Mouse (Mus musculus) erythroblast, embryonic 14.5 days (primary cell): ENCODE measurements around the gene Fblim1. TPM values are rescaled to one million over a fixed set of nuclear protein-coding genes. Genes with fewer than 3 reads are reported as not detected.
A peak's percentile ranks its signal among the peaks of the same experiment; 100 is the strongest.

Experiments used
- H3K27me3 ChIP-seq: 2 replicates; pipeline ENCODE4 v1.6.1; 2012; ENCODE audit warnings: inconsistent platforms; ENCODE audit not compliant: control insufficient read depth
- H3K36me3 ChIP-seq: 2 replicates; pipeline ENCODE4 v1.6.1; 2012; ENCODE audit warnings: mild to moderate bottlenecking, inconsistent platforms; ENCODE audit not compliant: control insufficient read depth
- H3K4me1 ChIP-seq: 2 replicates; pipeline ENCODE4 v1.6.1; 2012; ENCODE audit warnings: inconsistent platforms; ENCODE audit not compliant: control insufficient read depth
- H3K4me3 ChIP-seq: replicated peaks from 2 replicates; pipeline ENCODE3; 2012; ENCODE audit warnings: moderate library complexity, mild to moderate bottlenecking, inconsistent platforms
- H3K9me3 ChIP-seq: 2 replicates; pipeline ENCODE4 v1.6.1; 2012; ENCODE audit warnings: low read length, inconsistent platforms, mixed read lengths; ENCODE audit not compliant: control insufficient read depth
- GATA1 ChIP-seq: IDR thresholded peaks from 2 replicates; pipeline ENCODE4 v1.6.1; 2012; ENCODE audit warnings: low read length, inconsistent platforms, mixed read lengths
- TAL1 ChIP-seq: IDR thresholded peaks from 3 replicates; pipeline ENCODE4 v1.6.1; 2012; ENCODE audit warnings: low read length, inconsistent platforms, mixed read lengths
- polyA plus RNA-seq: library from polyadenylated mRNA; stranded (reverse); fragments of >175 nt; gene quantifications from 2 replicates; pipeline ENCODE4 v1.2.3, GENCODE M21; 2012

Gene Fblim1
- polyA plus RNA-seq, 1 experiment, result 0.02 TPM

GRCm38 (mm10) chr4:141604493-141604892 is 1.4 kb downstream of the Fblim1 start:
- Histone ChIP-seq H3K9me3 (peaks cover 2% of the 10 kb centered on the region; the same call in 1 of the 2 replicates), H3K4me3 (no peak overlapping the region), H3K36me3 (no peaks in the 10 kb centered on the region), H3K4me1 (no peaks in the 10 kb centered on the region), H3K27me3 (peaks cover 22% of the 10 kb centered on the region)
- no peak for TF ChIP-seq TAL1
- TF ChIP-seq GATA1, result no peak

GRCm38 (mm10) chr4:141603921-141604320 is 2.0 kb downstream of the Fblim1 start:
- no peaks in the 10 kb centered on the region for H3K36me3 ChIP-seq
- H3K4me3 ChIP-seq, result no peak overlapping the region
- peaks cover 2% of the 10 kb centered on the region; the same call in 1 of the 2 replicates for H3K9me3 ChIP-seq
- peaks cover 28% of the 10 kb centered on the region for H3K27me3 ChIP-seq
- H3K4me1 ChIP-seq, result no peaks in the 10 kb centered on the region
- TF ChIP-seq TAL1 (no peak), GATA1 (no peak)

- Histone ChIP-seq H3K4me1 (no peaks in the 10 kb centered on the region), H3K27me3 (peaks cover 40% of the 10 kb centered on the region), H3K36me3 (no peaks in the 10 kb centered on the region), H3K9me3 (peaks cover 2% of the 10 kb centered on the region; the same call in 1 of the 2 replicates), H3K4me3 (no peak overlapping the region)
- TF ChIP-seq TAL1 (no peak), GATA1 (no peak)
These were observed 3.2 kb downstream of the Fblim1 start for GRCm38 (mm10) chr4:141602523-141603223.

- Histone ChIP-seq H3K4me1 (no peaks in the 10 kb centered on the region), H3K27me3 (peaks cover 52% of the 10 kb centered on the region), H3K9me3 (no peaks in the 10 kb centered on the region)
These were observed 4.6 kb downstream of the Fblim1 start for GRCm38 (mm10) chr4:141601148-141601862.

GRCm38 (mm10) chr4:141600364-141600763 is 5.5 kb downstream of the Fblim1 start:
- Histone ChIP-seq H3K27me3 (peaks cover 54% of the 10 kb centered on the region), H3K4me3 (no peak overlapping the region), H3K9me3 (no peaks in the 10 kb centered on the region), H3K36me3 (no peaks in the 10 kb centered on the region), H3K4me1 (no peaks in the 10 kb centered on the region)
- TF ChIP-seq GATA1, result no peak
- TF ChIP-seq TAL1, result no peak

More at GRCm38 (mm10) chr4:141601148-141601862, 4.6 kb downstream of the Fblim1 start:
- no peak for TF ChIP-seq TAL1
- TF ChIP-seq GATA1, result no peak
- Histone ChIP-seq H3K4me3 (no peak overlapping the region), H3K36me3 (no peaks in the 10 kb centered on the region)

- H3K9me3 ChIP-seq, result no peaks in the 10 kb centered on the region
- no peaks in the 10 kb centered on the region for H3K4me1 ChIP-seq
- peak overlapping the region; percentile 12 for H3K4me3 ChIP-seq
- H3K36me3 ChIP-seq, result no peaks in the 10 kb centered on the region
- peaks cover 54% of the 10 kb centered on the region for H3K27me3 ChIP-seq
- no peak for TF ChIP-seq TAL1
- TF ChIP-seq GATA1, result no peak
These were observed 6.4 kb downstream of the Fblim1 start for GRCm38 (mm10) chr4:141599251-141600141.

- peaks cover 54% of the 10 kb centered on the region for H3K27me3 ChIP-seq
- H3K9me3 ChIP-seq, result no peaks in the 10 kb centered on the region
- no peak overlapping the region for H3K4me3 ChIP-seq
- H3K36me3 ChIP-seq, result no peaks in the 10 kb centered on the region
- no peaks in the 10 kb centered on the region for H3K4me1 ChIP-seq
- TF ChIP-seq TAL1, result no peak
- TF ChIP-seq GATA1, result no peak
These were observed 7.0 kb downstream of the Fblim1 start for GRCm38 (mm10) chr4:141598894-141599250.

- H3K36me3 ChIP-seq, result no peaks in the 10 kb centered on the region
- no peaks in the 10 kb centered on the region for H3K9me3 ChIP-seq
- H3K4me3 ChIP-seq, result no peak overlapping the region
- H3K27me3 ChIP-seq, result peaks cover 54% of the 10 kb centered on the region
- no peaks in the 10 kb centered on the region for H3K4me1 ChIP-seq
- TF ChIP-seq TAL1 (no peak), GATA1 (no peak)
These were observed 7.5 kb downstream of the Fblim1 start for GRCm38 (mm10) chr4:141598199-141598893.
